Mouse (Mus musculus): ENCODE data around the gene Myocd.

GRCm38 (mm10) chr11:65204651-65205050 lies 65.1 kb downstream of the Myocd start:
- no peak for TF ChIP-seq POLR2A (IDR thresholded peaks at IDR 0.05; ENCODE audit: insufficient read depth, low read depth, low read length)
- no peak for TF ChIP-seq CTCF (IDR thresholded peaks at IDR 0.05; ENCODE audit: insufficient read depth, low read depth, low read length)

Data from olfactory bulb, adult 2 months (tissue).